Mouse (Mus musculus) stomach, embryonic 15.5 days (tissue): ENCODE measurements at regions not wholly inside any gene's neighbourhood (a gene's known extent, or its start where the extent isn't known, plus 50 kb on each side); places are given as distances from the start of the nearest gene placed in this dataset.
"Not testable (repeated sequence)": the region's sequence is repeated elsewhere in the genome, so short reads cannot be mapped to it uniquely, and the experiment has no call there.

Experiments used
- ATAC-seq: fragments of 200-750 bp; cut with Nextera tagmentation; 2 replicates; pipeline ENCODE4 v1.8.0; 2017; ENCODE audit warnings: low read depth, moderate number of reproducible peaks, moderate TSS enrichment; ENCODE audit not compliant: insufficient read depth, low FRiP score
- H3K27ac ChIP-seq: fragments of 300-500 bp; sonication (generic); 2 replicates; pipeline ENCODE4 v1.5.1; 2015; ENCODE audit warnings: mild to moderate bottlenecking, inconsistent platforms
- H3K27me3 ChIP-seq: fragments of 300-500 bp; sonication (generic); replicated peaks from 2 replicates; pipeline ENCODE4 v1.6.1; 2015; ENCODE audit warnings: inconsistent platforms
- H3K36me3 ChIP-seq: fragments of 300-500 bp; sonication (generic); 2 replicates; pipeline ENCODE4 v1.6.1; 2015; ENCODE audit warnings: inconsistent platforms
- H3K4me1 ChIP-seq: fragments of 300-500 bp; sonication (generic); 2 replicates; pipeline ENCODE4 v1.6.1; 2015; ENCODE audit warnings: inconsistent platforms
- H3K4me2 ChIP-seq: fragments of 300-500 bp; sonication (generic); 2 replicates; pipeline ENCODE4 v1.6.1; 2015; ENCODE audit warnings: mild to moderate bottlenecking, inconsistent platforms
- H3K4me3 ChIP-seq: fragments of 300-500 bp; sonication (generic); replicated peaks from 2 replicates; pipeline ENCODE4 v1.5.1; 2015; ENCODE audit warnings: inconsistent platforms
- H3K9ac ChIP-seq: fragments of 300-500 bp; sonication (generic); 2 replicates; pipeline ENCODE4 v1.6.1; 2015; ENCODE audit warnings: inconsistent platforms
- H3K9me3 ChIP-seq: fragments of 300-500 bp; sonication (generic); 2 replicates; pipeline ENCODE4 v1.6.1; 2016; ENCODE audit warnings: inconsistent platforms
- WGBS: fragments of 180-500 bp; shearing (Covaris S2); methylation state at CpG from one replicate; pipeline ENCODE4 v1.1.7; 2015; 5-methylcytosine and 5-hydroxymethylcytosine counted together

- 68% methylated on average over 3 of the region's 3 CpGs for WGBS
- not testable (repeated sequence) for H3K27me3 ChIP-seq, ATAC-seq, H3K9ac ChIP-seq, H3K27ac ChIP-seq, H3K36me3 ChIP-seq, H3K9me3 ChIP-seq, H3K4me3 ChIP-seq, H3K4me2 ChIP-seq
- H3K4me1 ChIP-seq = peaks cover 33% of the 10 kb centered on the region
These were observed 64.0 kb downstream of the Rhob start for GRCm38 (mm10) chr12:8435651-8436348.

GRCm38 (mm10) chr12:8428228-8428990 is 71.4 kb downstream of the Rhob start:
- Histone ChIP-seq H3K9me3 (no peaks in the 10 kb centered on the region), H3K27me3 (no peaks in the 10 kb centered on the region), H3K4me1 (0 out of 2 replicates have a peak, but pooled peaks cover 13% of the 10 kb centered on the region), H3K36me3 (no peaks in the 10 kb centered on the region), H3K9ac (no peak overlapping the region), H3K4me3 (no peak overlapping the region), H3K4me2 (no peak overlapping the region), H3K27ac (no peak overlapping the region)
- ATAC-seq = no peak
- WGBS = 56% methylated on average over 5 of the region's 5 CpGs

- H3K9ac ChIP-seq = no peak overlapping the region
- H3K9me3 ChIP-seq = no peaks in the 10 kb centered on the region
- H3K27ac ChIP-seq = no peak overlapping the region
- no peak overlapping the region for H3K4me2 ChIP-seq
- H3K4me3 ChIP-seq = no peak overlapping the region
- WGBS = 93% methylated on average over 6 of the region's 6 CpGs
- H3K4me1 ChIP-seq = no peaks in the 10 kb centered on the region
- no peaks in the 10 kb centered on the region for H3K27me3 ChIP-seq
- ATAC-seq = no peak
- H3K36me3 ChIP-seq = no peaks in the 10 kb centered on the region
These were observed 75.3 kb downstream of the Rhob start for GRCm38 (mm10) chr12:8424515-8424914.

DNA sequence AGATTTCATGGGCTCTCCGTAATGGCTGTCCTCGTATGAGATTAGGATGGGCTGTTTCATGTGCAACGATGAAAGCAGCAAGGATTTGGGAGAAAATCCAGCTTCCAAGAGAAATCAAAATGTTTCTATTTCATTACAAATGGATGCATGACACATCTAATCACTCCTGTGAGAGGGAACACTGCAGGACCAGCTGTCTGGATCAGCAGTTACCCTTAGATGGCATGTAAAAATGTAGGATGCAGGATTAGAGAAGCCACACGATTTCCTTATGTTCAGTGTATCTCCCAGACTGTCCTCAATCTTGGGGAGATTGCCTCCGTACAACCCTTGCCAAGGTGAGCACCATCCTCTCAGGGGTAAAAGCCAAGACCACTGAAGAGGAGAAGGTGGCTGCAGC is 77.1 kb downstream of the Rhob start:
- no peaks in the 10 kb centered on the region for H3K27me3 ChIP-seq
- no peak overlapping the region for H3K4me2 ChIP-seq
- no peaks in the 10 kb centered on the region for H3K36me3 ChIP-seq
- ATAC-seq = no peak
- no peak overlapping the region for H3K27ac ChIP-seq
- 52% methylated on average over 5 of the region's 5 CpGs for WGBS
- H3K9ac ChIP-seq = no peak overlapping the region
- H3K4me3 ChIP-seq = no peak overlapping the region
- no peaks in the 10 kb centered on the region for H3K4me1 ChIP-seq
- H3K9me3 ChIP-seq = no peaks in the 10 kb centered on the region

- 83% methylated on average over 3 of the region's 3 CpGs for WGBS
- no peaks in the 10 kb centered on the region for H3K36me3 ChIP-seq
- no peaks in the 10 kb centered on the region for H3K27me3 ChIP-seq
- ATAC-seq = no peak
- H3K27ac ChIP-seq = no peak overlapping the region
- H3K9ac ChIP-seq = no peak overlapping the region
- no peaks in the 10 kb centered on the region for H3K4me1 ChIP-seq
- no peak overlapping the region for H3K4me3 ChIP-seq
- no peak overlapping the region for H3K4me2 ChIP-seq
- H3K9me3 ChIP-seq = no peaks in the 10 kb centered on the region
These were observed 78.6 kb downstream of the Rhob start for GRCm38 (mm10) chr12:8421271-8421567.

GRCm38 (mm10) chr12:8420511-8421270 is 79.1 kb downstream of the Rhob start:
- no peaks in the 10 kb centered on the region for H3K36me3 ChIP-seq
- no peak overlapping the region for H3K4me3 ChIP-seq
- no peak overlapping the region for H3K27ac ChIP-seq
- H3K4me1 ChIP-seq = no peaks in the 10 kb centered on the region
- ATAC-seq = no peak; the same call in 1 of the 2 replicates
- H3K9ac ChIP-seq = no peak overlapping the region
- H3K4me2 ChIP-seq = no peak overlapping the region
- 63% methylated on average over 9 of the region's 9 CpGs for WGBS
- H3K27me3 ChIP-seq = no peaks in the 10 kb centered on the region
- no peaks in the 10 kb centered on the region for H3K9me3 ChIP-seq

DNA sequence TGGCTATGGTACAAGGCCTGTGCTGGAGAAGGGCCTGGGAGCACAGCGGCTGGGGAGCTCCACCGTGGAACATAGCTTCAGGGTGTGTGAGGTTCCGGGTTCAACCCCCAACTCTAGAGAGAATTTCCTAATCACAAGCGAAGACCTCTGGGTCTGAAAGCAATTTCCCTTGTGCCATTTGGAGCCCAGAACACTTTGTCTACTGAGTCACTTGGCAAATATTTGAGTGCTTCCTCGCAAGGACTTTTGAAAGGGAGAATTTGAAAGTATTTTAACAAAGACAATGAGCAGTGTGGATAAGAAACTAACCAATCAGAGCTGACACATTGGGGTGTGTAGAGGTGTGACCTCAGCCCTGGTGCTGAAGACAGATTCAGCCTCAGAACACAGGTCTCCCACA is 80.9 kb downstream of the Rhob start:
- Histone ChIP-seq H3K27me3 (no peaks in the 10 kb centered on the region), H3K9me3 (no peaks in the 10 kb centered on the region), H3K36me3 (no peaks in the 10 kb centered on the region), H3K9ac (no peak overlapping the region), H3K4me2 (no peak overlapping the region), H3K27ac (peak overlapping the region; percentile 40; the same call in 1 of the 2 replicates), H3K4me1 (no peaks in the 10 kb centered on the region), H3K4me3 (no peak overlapping the region)
- WGBS = 60% methylated on average over 5 of the region's 5 CpGs
- peak; percentile 85 for ATAC-seq

- no peaks in the 10 kb centered on the region for H3K4me1 ChIP-seq
- no peaks in the 10 kb centered on the region for H3K36me3 ChIP-seq
- H3K27ac ChIP-seq = no peak overlapping the region
- no peak overlapping the region for H3K4me3 ChIP-seq
- H3K9me3 ChIP-seq = no peaks in the 10 kb centered on the region
- no peak for ATAC-seq
- no peak overlapping the region for H3K9ac ChIP-seq
- H3K27me3 ChIP-seq = no peaks in the 10 kb centered on the region
- 70% methylated on average over 8 of the region's 8 CpGs for WGBS
- no peak overlapping the region for H3K4me2 ChIP-seq
These were observed 82.5 kb downstream of the Rhob start for GRCm38 (mm10) chr12:8417127-8417790.

DNA sequence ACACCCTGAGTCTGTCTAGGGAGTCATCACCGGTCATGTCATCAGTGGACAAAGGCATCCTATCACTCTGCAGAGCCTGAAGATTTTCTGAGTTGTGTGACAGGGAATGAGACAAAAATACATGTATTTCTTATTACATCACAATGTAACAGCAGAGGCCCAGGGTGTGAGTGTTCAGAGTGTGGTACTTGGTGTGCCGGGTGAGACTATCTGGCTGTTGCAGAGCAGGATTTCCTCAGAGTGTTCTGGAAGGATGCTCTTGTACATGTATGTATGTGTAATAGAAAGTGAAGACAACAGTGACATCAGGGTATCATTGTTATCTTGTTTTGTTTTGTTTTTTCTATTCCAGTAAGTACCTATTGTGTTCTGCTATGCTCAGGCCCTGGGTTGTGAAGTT is 87.7 kb downstream of the Rhob start:
- Histone ChIP-seq H3K4me2 (no peak overlapping the region), H3K36me3 (no peaks in the 10 kb centered on the region), H3K27ac (no peak overlapping the region), H3K27me3 (no peaks in the 10 kb centered on the region), H3K4me1 (no peaks in the 10 kb centered on the region), H3K9ac (no peak overlapping the region), H3K9me3 (no peaks in the 10 kb centered on the region), H3K4me3 (no peak overlapping the region)
- 94% methylated on average over 2 of the region's 2 CpGs for WGBS
- ATAC-seq = no peak

GRCm38 (mm10) chr12:8410410-8411341 is 89.1 kb downstream of the Rhob start:
- no peaks in the 10 kb centered on the region for H3K36me3 ChIP-seq
- H3K4me3 ChIP-seq = no peak overlapping the region
- 42% methylated on average over 24 of the region's 24 CpGs for WGBS
- no peaks in the 10 kb centered on the region for H3K4me1 ChIP-seq
- H3K9ac ChIP-seq = no peak overlapping the region
- peak overlapping the region; percentile 10; the same call in 1 of the 2 replicates for H3K4me2 ChIP-seq
- H3K9me3 ChIP-seq = no peaks in the 10 kb centered on the region
- H3K27ac ChIP-seq = no peak overlapping the region
- no peaks in the 10 kb centered on the region for H3K27me3 ChIP-seq
- no peak for ATAC-seq

DNA sequence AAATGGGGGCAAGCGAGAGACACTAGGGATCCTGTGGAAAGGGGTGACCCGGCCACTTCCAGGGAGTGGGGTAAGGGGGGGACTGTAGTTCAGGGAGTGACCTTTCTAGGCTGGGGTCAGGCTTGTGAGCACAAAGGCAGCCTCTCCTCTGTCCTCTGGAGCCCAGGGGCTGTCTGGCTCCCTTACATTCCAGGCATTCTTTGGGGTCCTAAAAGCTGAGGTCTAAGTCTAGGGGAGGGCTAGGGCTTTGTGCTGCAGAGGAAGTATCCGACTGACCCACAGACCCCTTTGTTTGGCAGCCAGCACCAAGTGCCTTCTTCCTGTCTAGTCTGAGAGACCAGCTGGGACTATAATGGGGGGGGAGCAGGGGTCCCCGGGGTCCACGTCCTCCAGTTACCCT is 88.9 kb downstream of the Hs1bp3 start:
- Histone ChIP-seq H3K9ac (no peak overlapping the region), H3K27me3 (no peaks in the 10 kb centered on the region), H3K4me3 (no peak overlapping the region), H3K27ac (no peak overlapping the region), H3K4me1 (peaks cover 7% of the 10 kb centered on the region; the same call in 1 of the 2 replicates), H3K9me3 (no peaks in the 10 kb centered on the region), H3K4me2 (no peak overlapping the region), H3K36me3 (no peaks in the 10 kb centered on the region)
- WGBS = 25% methylated on average over 5 of the region's 5 CpGs
- ATAC-seq = peak; percentile 70
